Mouse (Mus musculus): Measurements from ENCODE around the gene B4galt2. TPM values are rescaled to one million over a fixed set of nuclear protein-coding genes. Genes with fewer than 3 reads are reported as not detected.
A peak's percentile ranks its signal among the peaks of the same experiment; 100 is the strongest.

Gene B4galt2
- polyA plus RNA-seq, 1 experiment from 2014 or later = 13.9 TPM

GRCm38 (mm10) chr4:117847011-117847410 is 36.3 kb downstream of the B4galt2 start:
- 64% methylated on average over 2 of the region's 2 CpGs for WGBS
- Histone ChIP-seq H3K9me3 (no peaks in the 10 kb centered on the region), H3K36me3 (peaks cover 12% of the 10 kb centered on the region), H3K9ac (no peak overlapping the region), H3K27me3 (replicated peaks) (0 out of 2 replicates have a peak, but pooled peaks cover 6% of the 10 kb centered on the region), H3K27ac (replicated peaks) (no peak overlapping the region), H3K4me3 (no peak overlapping the region), H3K4me2 (no peak overlapping the region), H3K4me1 (peaks cover 7% of the 10 kb centered on the region)
- ATAC-seq (ENCODE audit: extremely low read depth, insufficient number of reproducible peaks, low FRiP score, low TSS enrichment) = no peak

- Histone ChIP-seq H3K4me3 (no peak overlapping the region), H3K4me2 (no peak overlapping the region), H3K4me1 (peaks cover 7% of the 10 kb centered on the region), H3K9me3 (no peaks in the 10 kb centered on the region), H3K9ac (no peak overlapping the region), H3K27me3 (replicated peaks) (0 out of 2 replicates have a peak, but pooled peaks cover 6% of the 10 kb centered on the region), H3K27ac (replicated peaks) (no peak overlapping the region), H3K36me3 (peaks cover 12% of the 10 kb centered on the region)
- 93% methylated on average over 4 of the region's 4 CpGs for WGBS
- ATAC-seq (ENCODE audit: extremely low read depth, insufficient number of reproducible peaks, low FRiP score, low TSS enrichment) = no peak
These were observed 37.0 kb downstream of the B4galt2 start for GRCm38 (mm10) chr4:117846261-117846660.

GRCm38 (mm10) chr4:117845316-117845715 is 38.0 kb downstream of the B4galt2 start:
- no peak for ATAC-seq (ENCODE audit: extremely low read depth, insufficient number of reproducible peaks, low FRiP score, low TSS enrichment)
- peaks cover 6% of the 10 kb centered on the region for H3K4me1 ChIP-seq
- 87% methylated on average over 11 of the region's 11 CpGs for WGBS
- H3K36me3 ChIP-seq = peaks cover 12% of the 10 kb centered on the region
- no peak overlapping the region for H3K4me3 ChIP-seq
- no peak overlapping the region for H3K27ac ChIP-seq (replicated peaks)
- H3K27me3 ChIP-seq (replicated peaks) = 0 out of 2 replicates have a peak, but pooled peaks cover 6% of the 10 kb centered on the region
- no peaks in the 10 kb centered on the region for H3K9me3 ChIP-seq
- H3K4me2 ChIP-seq = no peak overlapping the region
- H3K9ac ChIP-seq = no peak overlapping the region

GRCm38 (mm10) chr4:117844467-117844866 is 38.8 kb downstream of the B4galt2 start:
- Histone ChIP-seq H3K27me3 (replicated peaks) (0 out of 2 replicates have a peak, but pooled peaks cover 6% of the 10 kb centered on the region), H3K36me3 (peaks cover 12% of the 10 kb centered on the region), H3K9me3 (no peaks in the 10 kb centered on the region), H3K27ac (replicated peaks) (no peak overlapping the region), H3K9ac (no peak overlapping the region), H3K4me2 (no peak overlapping the region), H3K4me1 (no peaks in the 10 kb centered on the region), H3K4me3 (no peak overlapping the region)
- no peak for ATAC-seq (ENCODE audit: extremely low read depth, insufficient number of reproducible peaks, low FRiP score, low TSS enrichment)
- WGBS = 75% methylated on average over 5 of the region's 5 CpGs

- Histone ChIP-seq H3K9ac (no peak overlapping the region), H3K9me3 (no peaks in the 10 kb centered on the region), H3K4me1 (no peaks in the 10 kb centered on the region), H3K27ac (replicated peaks) (no peak overlapping the region), H3K4me2 (no peak overlapping the region), H3K4me3 (no peak overlapping the region), H3K36me3 (peaks cover 12% of the 10 kb centered on the region), H3K27me3 (replicated peaks) (0 out of 2 replicates have a peak, but pooled peaks cover 3% of the 10 kb centered on the region)
- ATAC-seq (ENCODE audit: extremely low read depth, insufficient number of reproducible peaks, low FRiP score, low TSS enrichment) = no peak
- 83% methylated on average over 5 of the region's 5 CpGs for WGBS
These were observed 40.2 kb downstream of the B4galt2 start for GRCm38 (mm10) chr4:117843101-117843500.

GRCm38 (mm10) chr4:117841566-117841965 is 41.7 kb downstream of the B4galt2 start:
- H3K4me3 ChIP-seq = no peak overlapping the region
- no peak overlapping the region for H3K27ac ChIP-seq (replicated peaks)
- ATAC-seq (ENCODE audit: extremely low read depth, insufficient number of reproducible peaks, low FRiP score, low TSS enrichment) = no peak
- H3K9ac ChIP-seq = peak overlapping the region; percentile 10; the same call in 1 of the 2 replicates
- no peaks in the 10 kb centered on the region for H3K9me3 ChIP-seq
- peaks cover 9% of the 10 kb centered on the region; the same call in 1 of the 2 replicates for H3K4me1 ChIP-seq
- 77% methylated on average over 3 of the region's 3 CpGs for WGBS
- H3K4me2 ChIP-seq = no peak overlapping the region
- H3K36me3 ChIP-seq = peaks cover 12% of the 10 kb centered on the region
- H3K27me3 ChIP-seq (replicated peaks) = no peaks in the 10 kb centered on the region

- Histone ChIP-seq H3K27me3 (replicated peaks) (no peaks in the 10 kb centered on the region), H3K9me3 (no peaks in the 10 kb centered on the region), H3K4me3 (no peak overlapping the region), H3K36me3 (peaks cover 5% of the 10 kb centered on the region; the same call in 1 of the 2 replicates), H3K27ac (replicated peaks) (no peak overlapping the region), H3K4me1 (peaks cover 9% of the 10 kb centered on the region; the same call in 1 of the 2 replicates), H3K9ac (no peak overlapping the region), H3K4me2 (peak overlapping the region; percentile 97; the same call in 1 of the 2 replicates)
- 86% methylated on average over 5 of the region's 5 CpGs for WGBS
- ATAC-seq (ENCODE audit: extremely low read depth, insufficient number of reproducible peaks, low FRiP score, low TSS enrichment) = no peak
These were observed 42.5 kb downstream of the B4galt2 start for GRCm38 (mm10) chr4:117840821-117841220.

GRCm38 (mm10) chr4:117839366-117839765 is 43.9 kb downstream of the B4galt2 start:
- Histone ChIP-seq H3K36me3 (no peaks in the 10 kb centered on the region), H3K9ac (0 out of 2 replicates have a peak overlapping the region, but pooled peaks have one; percentile 29), H3K27ac (replicated peaks) (no peak overlapping the region), H3K27me3 (replicated peaks) (0 out of 2 replicates have a peak, but pooled peaks cover under 1% of the 10 kb centered on the region), H3K4me1 (peaks cover 15% of the 10 kb centered on the region), H3K9me3 (no peaks in the 10 kb centered on the region), H3K4me3 (no peak overlapping the region), H3K4me2 (peak overlapping the region; percentile 97)
- WGBS = 69% methylated on average over 6 of the region's 6 CpGs
- no peak for ATAC-seq (ENCODE audit: extremely low read depth, insufficient number of reproducible peaks, low FRiP score, low TSS enrichment)

- WGBS = 64% methylated on average over 4 of the region's 4 CpGs
- peaks cover 19% of the 10 kb centered on the region for H3K4me1 ChIP-seq
- peaks cover 3% of the 10 kb centered on the region; the same call in 1 of the 2 replicates for H3K27me3 ChIP-seq (replicated peaks)
- peak overlapping the region; percentile 97 for H3K4me2 ChIP-seq
- ATAC-seq (ENCODE audit: extremely low read depth, insufficient number of reproducible peaks, low FRiP score, low TSS enrichment) = no peak
- H3K9me3 ChIP-seq = no peaks in the 10 kb centered on the region
- no peaks in the 10 kb centered on the region for H3K36me3 ChIP-seq
- peak overlapping the region; percentile 92; the same call in 1 of the 2 replicates for H3K27ac ChIP-seq (replicated peaks)
- H3K4me3 ChIP-seq = peak overlapping the region; percentile 81
- peak overlapping the region; percentile 92 for H3K9ac ChIP-seq
These were observed 46.0 kb downstream of the B4galt2 start for GRCm38 (mm10) chr4:117837271-117837670.

GRCm38 (mm10) chr4:117836204-117836767 is 47.0 kb downstream of the B4galt2 start:
- Histone ChIP-seq H3K36me3 (no peaks in the 10 kb centered on the region), H3K27me3 (replicated peaks) (peaks cover 3% of the 10 kb centered on the region), H3K9me3 (no peaks in the 10 kb centered on the region), H3K27ac (replicated peaks) (peak overlapping the region; percentile 92), H3K9ac (peak overlapping the region; percentile 92), H3K4me2 (peak overlapping the region; percentile 97), H3K4me1 (peaks cover 28% of the 10 kb centered on the region), H3K4me3 (peak overlapping the region; percentile 81)
- under 1% methylated on average over 47 of the region's 48 CpGs for WGBS
- ATAC-seq (ENCODE audit: extremely low read depth, insufficient number of reproducible peaks, low FRiP score, low TSS enrichment) = peak; percentile 83

- H3K9me3 ChIP-seq = no peaks in the 10 kb centered on the region
- ATAC-seq (ENCODE audit: extremely low read depth, insufficient number of reproducible peaks, low FRiP score, low TSS enrichment) = peak; percentile 16
- H3K4me2 ChIP-seq = peak overlapping the region; percentile 97
- no peaks in the 10 kb centered on the region for H3K36me3 ChIP-seq
- peak overlapping the region; percentile 92 for H3K9ac ChIP-seq
- under 1% methylated on average over 60 of the region's 60 CpGs for WGBS
- peak overlapping the region; percentile 92 for H3K27ac ChIP-seq (replicated peaks)
- H3K27me3 ChIP-seq (replicated peaks) = peaks cover 3% of the 10 kb centered on the region
- peak overlapping the region; percentile 81 for H3K4me3 ChIP-seq
- H3K4me1 ChIP-seq = peaks cover 35% of the 10 kb centered on the region
These were observed 47.7 kb downstream of the B4galt2 start for GRCm38 (mm10) chr4:117835531-117836111.
